Mouse (Mus musculus) midbrain, embryonic 14.5 days (tissue): Measurements from ENCODE around the gene Tanc2. TPM values are rescaled to one million over a fixed set of nuclear protein-coding genes. Genes with fewer than 3 reads are reported as not detected.

Source experiments
- ATAC-seq: fragments of 200-750 bp; cut with Nextera tagmentation; 2 replicates; pipeline ENCODE4 v1.8.0; 2017; ENCODE audit warnings: moderate number of reproducible peaks, moderate library complexity; ENCODE audit not compliant: low FRiP score, low TSS enrichment
- DNase-seq: peaks from one replicate; pipeline ENCODE4 v3.0.0-alpha.2; 2015
- H3K27ac ChIP-seq: fragments of 300-500 bp; sonication (generic); replicated peaks from 2 replicates; pipeline ENCODE4 v1.5.1; 2014; ENCODE audit warnings: mild to moderate bottlenecking, low read depth, low read length, moderate library complexity
- H3K27me3 ChIP-seq: fragments of 300-500 bp; sonication (generic); 2 replicates; pipeline ENCODE4 v1.6.1; 2014; ENCODE audit warnings: low read length, control low read depth, mixed read lengths; ENCODE audit not compliant: control insufficient read depth, insufficient read depth
- H3K36me3 ChIP-seq: fragments of 300-500 bp; sonication (generic); 2 replicates; pipeline ENCODE4 v1.6.1; 2014; ENCODE audit warnings: low read length, control low read depth; ENCODE audit not compliant: control insufficient read depth, insufficient read depth
- H3K4me1 ChIP-seq: fragments of 300-500 bp; sonication (generic); 2 replicates; pipeline ENCODE4 v1.6.1; 2014; ENCODE audit warnings: mild to moderate bottlenecking, antibody characterized with exemption, low read length, control low read depth; ENCODE audit not compliant: control insufficient read depth, insufficient read depth
- H3K4me2 ChIP-seq: fragments of 300-500 bp; sonication (generic); 2 replicates; pipeline ENCODE4 v1.6.1; 2014; ENCODE audit warnings: mild to moderate bottlenecking, low read length, moderate library complexity
- H3K4me3 ChIP-seq: fragments of 300-500 bp; sonication (generic); replicated peaks from 2 replicates; pipeline ENCODE4 v1.5.1; 2014; ENCODE audit warnings: low read depth, low read length
- H3K9ac ChIP-seq: fragments of 300-500 bp; sonication (generic); replicated peaks from 2 replicates; pipeline ENCODE4 v1.6.1; 2014; ENCODE audit warnings: mild to moderate bottlenecking, low read length, moderate library complexity
- H3K9me3 ChIP-seq: fragments of 300-500 bp; sonication (generic); 2 replicates; pipeline ENCODE4 v1.6.1; 2016; ENCODE audit warnings: low read length, control low read depth, mixed read lengths; ENCODE audit not compliant: control insufficient read depth
- WGBS: fragments of 180-500 bp; shearing (Covaris S2); extraction: QIAGEN DNeasy Blood & Tissue Kit; methylation state at CpG from one replicate; pipeline ENCODE4 v1.1.7; 2014; 5-methylcytosine and 5-hydroxymethylcytosine counted together
- polyA plus RNA-seq: library from polyadenylated mRNA; unstranded; fragments of >200 nt; fragmentation: Nextera tagmentation; extraction: Ambion mirVana; gene quantifications from 2 replicates; pipeline ENCODE4 v1.2.1, GENCODE M21; 2014

Tanc2 gene
- polyA plus RNA-seq, 1 experiment from 2014 or later: 46.4 TPM

DNA sequence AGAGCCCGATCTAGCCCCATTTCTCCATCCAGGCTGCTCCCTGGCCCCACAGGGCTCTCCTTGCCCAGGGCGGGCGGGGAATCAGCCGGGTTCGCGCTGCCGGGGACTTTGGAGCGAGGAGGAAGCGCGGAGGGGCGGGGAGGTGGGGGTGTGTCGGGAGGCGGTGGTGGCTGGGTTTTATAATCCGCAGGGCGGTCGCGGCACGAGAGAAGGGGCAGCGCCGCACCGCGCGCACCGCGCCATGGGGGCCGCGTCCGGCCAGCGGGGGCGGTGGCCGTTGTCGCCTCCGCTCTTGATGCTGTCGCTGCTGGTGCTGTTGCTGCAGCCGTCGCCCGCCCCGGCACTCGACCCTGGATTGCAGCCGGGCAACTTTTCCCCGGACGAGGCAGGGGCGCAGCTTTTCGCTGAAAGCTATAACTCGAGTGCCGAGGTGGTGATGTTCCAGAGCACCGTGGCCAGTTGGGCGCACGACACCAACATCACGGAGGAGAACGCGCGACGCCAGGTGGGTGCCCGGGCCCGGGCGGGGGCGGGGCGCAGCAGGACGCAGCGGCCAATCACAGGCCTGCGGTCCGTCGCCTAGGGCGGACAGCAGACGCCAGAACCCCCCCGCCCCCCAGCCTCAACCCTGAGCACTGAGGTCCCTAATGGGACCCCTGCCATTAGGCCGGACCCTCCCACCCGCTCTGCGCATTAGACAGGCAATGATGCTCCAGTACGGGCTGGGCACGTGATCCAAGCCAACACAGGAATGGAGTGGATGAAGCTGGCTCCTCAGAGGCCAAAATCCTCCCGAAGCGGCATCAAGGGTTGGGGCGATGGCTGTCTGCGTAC, 378.2 kb downstream of the Tanc2 start, which contains the start of gene Ace:
TSS of gene Ace (plus strand) at position 205 of the 834 bp plus-strand sequence.
- H3K4me2 ChIP-seq: peak within 1 kb of the TSS; percentile 99
- H3K36me3 ChIP-seq: no peaks in the 10 kb centered on the region
- H3K9me3 ChIP-seq: no peaks in the 10 kb centered on the region
- no peak within 1 kb of the TSS for H3K27ac ChIP-seq
- H3K9ac ChIP-seq: peak within 1 kb of the TSS; percentile 69
- H3K4me1 ChIP-seq: peaks cover 3% of the 10 kb centered on the region; the same call in 1 of the 2 replicates
- H3K27me3 ChIP-seq: peaks cover 15% of the 10 kb centered on the region
- under 1% methylated on average over 73 of the region's 76 CpGs for WGBS
- ATAC-seq (peak; percentile 64; the same call in 1 of the 2 replicates), DNase-seq (peak; percentile 72)
- peak within 1 kb of the TSS; percentile 61 for H3K4me3 ChIP-seq

DNA sequence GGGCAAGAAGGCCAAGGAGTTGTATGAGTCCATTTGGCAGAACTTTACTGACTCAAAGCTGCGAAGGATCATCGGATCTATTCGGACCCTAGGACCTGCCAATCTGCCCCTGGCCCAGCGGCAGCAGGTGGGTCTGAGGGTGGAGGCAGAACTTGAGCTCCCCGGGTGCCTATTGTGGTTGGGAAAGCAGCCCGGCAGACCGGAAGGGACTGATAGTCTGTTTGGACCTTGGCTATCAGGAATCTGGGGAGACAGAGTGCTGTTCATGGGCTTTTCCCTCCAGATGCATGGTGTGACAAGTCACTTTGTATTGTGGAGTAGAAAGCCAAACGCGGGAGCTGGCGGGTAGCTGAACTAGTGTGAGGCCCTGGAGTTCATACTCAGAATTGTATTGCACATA, 379.2 kb downstream of the Tanc2 start:
- ATAC-seq: no peak
- H3K4me1 ChIP-seq: peaks cover 3% of the 10 kb centered on the region; the same call in 1 of the 2 replicates
- peaks cover 15% of the 10 kb centered on the region for H3K27me3 ChIP-seq
- H3K4me3 ChIP-seq: peak overlapping the region; percentile 61; the same call in 1 of the 2 replicates
- no peak for DNase-seq
- no peaks in the 10 kb centered on the region for H3K36me3 ChIP-seq
- H3K9me3 ChIP-seq: no peaks in the 10 kb centered on the region
- no peak overlapping the region for H3K9ac ChIP-seq
- WGBS: 49% methylated on average over 10 of the region's 10 CpGs
- peak overlapping the region; percentile 99 for H3K4me2 ChIP-seq
- no peak overlapping the region for H3K27ac ChIP-seq

DNA sequence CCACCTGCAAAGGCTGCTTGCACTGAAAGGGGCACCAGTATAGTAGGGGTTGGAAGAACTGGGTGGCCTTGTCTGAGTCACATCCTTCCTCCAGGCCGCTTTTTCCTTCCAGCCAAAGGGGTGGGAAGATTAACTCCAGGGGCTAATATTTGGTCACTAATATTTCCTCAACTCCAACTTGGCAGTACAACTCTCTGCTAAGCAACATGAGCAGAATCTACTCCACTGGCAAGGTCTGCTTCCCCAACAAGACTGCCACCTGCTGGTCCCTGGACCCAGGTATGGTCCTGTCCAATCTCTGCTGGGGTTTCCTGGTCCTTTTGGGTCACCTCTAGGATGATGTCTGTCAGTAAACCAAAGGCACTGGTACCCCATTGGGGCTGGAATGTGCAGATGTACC, 379.7 kb downstream of the Tanc2 start:
- H3K27ac ChIP-seq: no peak overlapping the region
- ATAC-seq: no peak
- H3K4me3 ChIP-seq: no peak overlapping the region
- H3K4me1 ChIP-seq: peaks cover 3% of the 10 kb centered on the region; the same call in 1 of the 2 replicates
- no peak overlapping the region for H3K9ac ChIP-seq
- no peaks in the 10 kb centered on the region for H3K36me3 ChIP-seq
- 73% methylated on average over 1 of the region's 1 CpGs for WGBS
- H3K4me2 ChIP-seq: no peak overlapping the region
- no peaks in the 10 kb centered on the region for H3K9me3 ChIP-seq
- peaks cover 15% of the 10 kb centered on the region for H3K27me3 ChIP-seq
- DNase-seq: peak; percentile 51

DNA sequence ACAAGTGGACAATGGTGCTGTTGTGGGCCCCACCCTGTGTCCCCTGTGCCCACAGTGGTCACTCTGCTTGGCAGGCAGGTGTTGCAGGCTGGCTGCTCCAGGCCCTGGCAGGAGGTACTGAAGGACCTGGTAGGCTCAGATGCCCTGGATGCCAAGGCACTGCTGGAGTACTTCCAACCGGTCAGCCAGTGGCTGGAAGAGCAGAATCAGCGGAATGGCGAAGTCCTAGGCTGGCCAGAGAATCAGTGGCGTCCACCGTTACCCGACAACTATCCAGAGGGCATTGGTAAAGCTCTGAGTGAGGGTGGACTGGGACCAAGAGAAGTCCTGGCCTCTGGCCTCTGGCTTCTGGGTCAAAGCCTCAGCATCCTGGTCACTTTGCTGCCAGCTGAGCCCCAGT, 384.8 kb downstream of the Tanc2 start:
- no peaks in the 10 kb centered on the region for H3K9me3 ChIP-seq
- H3K4me2 ChIP-seq: no peak overlapping the region
- no peak overlapping the region for H3K4me3 ChIP-seq
- DNase-seq (no peak), ATAC-seq (no peak)
- no peaks in the 10 kb centered on the region for H3K4me1 ChIP-seq
- H3K9ac ChIP-seq: no peak overlapping the region
- no peaks in the 10 kb centered on the region for H3K27me3 ChIP-seq
- WGBS: 94% methylated on average over 6 of the region's 6 CpGs
- H3K36me3 ChIP-seq: no peaks in the 10 kb centered on the region
- no peak overlapping the region for H3K27ac ChIP-seq

DNA sequence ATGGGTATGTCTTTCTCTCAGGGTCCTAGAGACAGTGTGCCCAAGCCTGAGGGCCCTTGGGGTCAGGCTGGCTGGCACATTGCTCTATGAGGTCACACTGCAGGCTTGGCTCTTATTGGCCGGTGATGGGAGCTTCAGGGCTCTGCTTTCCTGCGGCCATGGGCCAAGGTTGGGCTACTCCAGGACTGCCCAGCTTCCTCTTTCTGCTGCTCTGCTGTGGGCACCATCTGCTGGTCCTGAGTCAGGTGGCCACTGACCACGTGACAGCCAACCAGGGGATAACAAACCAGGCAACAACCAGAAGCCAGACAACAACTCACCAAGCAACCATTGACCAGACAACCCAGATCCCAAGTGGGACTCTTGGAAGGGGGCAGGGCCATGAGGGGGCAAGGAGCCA, 385.3 kb downstream of the Tanc2 start:
- H3K27me3 ChIP-seq: no peaks in the 10 kb centered on the region
- H3K27ac ChIP-seq: no peak overlapping the region
- H3K9ac ChIP-seq: no peak overlapping the region
- ATAC-seq: no peak
- no peaks in the 10 kb centered on the region for H3K9me3 ChIP-seq
- no peak overlapping the region for H3K4me2 ChIP-seq
- no peaks in the 10 kb centered on the region for H3K4me1 ChIP-seq
- 82% methylated on average over 3 of the region's 3 CpGs for WGBS
- no peaks in the 10 kb centered on the region for H3K36me3 ChIP-seq
- no peak for DNase-seq
- no peak overlapping the region for H3K4me3 ChIP-seq

DNA sequence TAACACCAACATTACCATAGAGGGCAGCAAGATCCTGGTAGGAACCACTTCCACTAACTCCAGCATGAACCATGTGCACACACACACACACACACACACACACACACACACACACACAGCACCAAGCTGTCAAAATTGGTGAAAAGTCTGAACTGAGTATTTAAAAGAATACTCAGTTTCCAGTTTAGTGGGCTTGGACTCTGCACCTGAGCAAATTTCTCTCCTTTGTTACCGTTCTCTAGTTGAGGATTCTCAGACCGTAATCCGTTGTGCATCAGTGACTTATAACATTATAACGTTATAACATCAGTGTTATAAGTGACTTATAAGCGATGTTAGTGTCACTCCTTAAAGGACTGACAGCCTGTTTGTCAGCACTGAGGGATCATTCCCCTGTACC, 385.9 kb downstream of the Tanc2 start:
- DNase-seq (no peak), ATAC-seq (no peak)
- no peak overlapping the region for H3K27ac ChIP-seq
- no peak overlapping the region for H3K4me2 ChIP-seq
- no peak overlapping the region for H3K9ac ChIP-seq
- H3K36me3 ChIP-seq: no peaks in the 10 kb centered on the region
- WGBS: 88% methylated on average over 5 of the region's 5 CpGs
- no peaks in the 10 kb centered on the region for H3K27me3 ChIP-seq
- no peaks in the 10 kb centered on the region for H3K4me1 ChIP-seq
- no peaks in the 10 kb centered on the region for H3K9me3 ChIP-seq
- H3K4me3 ChIP-seq: no peak overlapping the region

DNA sequence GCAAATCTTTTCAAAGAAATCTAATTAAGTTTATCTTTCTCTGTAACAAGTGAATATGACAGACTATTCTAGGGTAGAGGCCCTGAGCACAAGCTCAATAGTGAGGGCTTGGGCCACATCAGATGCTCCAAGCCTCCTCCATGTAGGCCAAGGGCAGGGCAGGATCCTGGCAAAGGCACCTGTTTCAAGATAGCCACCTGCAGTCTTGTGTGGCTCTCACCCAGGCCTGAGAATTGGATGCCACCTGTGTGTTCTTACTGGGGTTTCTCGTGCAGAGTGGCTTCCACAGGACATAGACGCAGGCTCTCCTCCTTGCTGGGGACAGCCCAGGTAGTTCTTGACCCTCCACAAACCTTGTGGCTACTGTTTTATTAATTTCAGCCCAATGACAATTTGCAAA, 388.4 kb downstream of the Tanc2 start:
- H3K4me3 ChIP-seq: no peak overlapping the region
- no peak overlapping the region for H3K9ac ChIP-seq
- H3K36me3 ChIP-seq: no peaks in the 10 kb centered on the region
- no peak overlapping the region for H3K27ac ChIP-seq
- no peak for DNase-seq
- no peak overlapping the region for H3K4me2 ChIP-seq
- no peaks in the 10 kb centered on the region for H3K4me1 ChIP-seq
- no peaks in the 10 kb centered on the region for H3K27me3 ChIP-seq
- 73% methylated on average over 2 of the region's 2 CpGs for WGBS
- no peaks in the 10 kb centered on the region for H3K9me3 ChIP-seq
- ATAC-seq: no peak

DNA sequence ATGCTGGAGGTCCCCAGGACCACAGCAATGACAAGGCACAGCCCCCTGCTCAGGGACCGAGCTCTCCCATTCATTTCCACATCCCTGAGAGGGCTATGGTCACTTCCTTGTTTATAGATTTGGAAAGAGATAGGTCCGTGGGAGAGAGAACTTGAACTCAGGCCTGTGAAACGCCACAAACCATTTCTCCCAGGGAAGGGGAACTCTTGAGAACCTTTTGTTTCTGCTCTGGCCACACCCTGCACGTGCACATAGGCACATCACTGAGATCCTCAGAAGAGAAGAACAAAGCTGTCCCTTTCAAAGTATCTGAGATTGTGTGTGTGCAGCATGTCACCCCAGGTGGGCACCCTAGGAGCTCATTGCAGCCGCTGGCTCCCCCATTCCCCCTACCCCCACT, 388.8 kb downstream of the Tanc2 start:
- ATAC-seq: no peak
- no peaks in the 10 kb centered on the region for H3K36me3 ChIP-seq
- no peak overlapping the region for H3K4me2 ChIP-seq
- H3K9ac ChIP-seq: no peak overlapping the region
- H3K4me3 ChIP-seq: no peak overlapping the region
- H3K27me3 ChIP-seq: no peaks in the 10 kb centered on the region
- DNase-seq: no peak
- WGBS: 68% methylated on average over 5 of the region's 5 CpGs
- H3K4me1 ChIP-seq: no peaks in the 10 kb centered on the region
- no peaks in the 10 kb centered on the region for H3K9me3 ChIP-seq
- H3K27ac ChIP-seq: no peak overlapping the region
